8 mouse cellular contexts compared by ENCODE assay signal in the genomic region with DNA sequence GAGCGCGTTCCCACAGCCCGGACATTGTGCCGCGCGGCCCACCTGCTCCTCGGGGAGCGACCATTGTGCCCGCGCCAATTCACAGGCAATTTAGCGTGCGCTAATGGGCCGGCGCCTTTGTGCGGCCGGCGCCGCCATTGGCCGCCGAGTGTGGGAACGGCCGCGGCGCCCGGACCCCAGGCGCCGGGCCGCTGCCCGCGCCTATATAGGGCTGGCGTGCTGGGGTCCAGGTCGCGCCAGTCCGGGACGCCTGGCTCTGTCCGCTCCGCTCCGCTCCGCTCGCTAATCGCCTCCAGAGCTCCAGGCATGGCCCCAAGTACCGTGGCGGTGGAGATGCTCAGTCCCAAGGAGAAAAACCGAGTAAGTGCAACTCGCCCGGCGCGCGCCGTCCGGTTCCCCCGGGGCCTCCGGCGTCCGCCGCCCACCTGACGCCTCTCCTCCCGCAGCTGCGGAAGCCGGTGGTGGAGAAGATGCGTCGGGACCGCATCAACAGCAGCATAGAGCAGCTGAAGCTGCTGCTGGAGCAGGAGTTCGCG. TPM values are rescaled to one million over a fixed set of nuclear protein-coding genes. Genes with fewer than 3 reads are reported as not detected.
A peak's percentile ranks its signal among the peaks of the same experiment; 100 is the strongest.
DNase-seq lines count a peak whose midpoint lies in the region; ATAC-seq lines count a peak whose summit lies in the region.

A gene (plus strand): TSS at position 234 of the 536 bp plus-strand sequence.

- WGBS in kidney, embryonic 14.5 days, result under 1% methylated on average over 59 of the region's 65 CpGs
- under 1% methylated on average over 63 of the region's 65 CpGs for WGBS in forebrain, embryonic 13.5 days
- WGBS in midbrain, embryonic 12.5 days, result under 1% methylated on average over 64 of the region's 65 CpGs

- no peak within 1 kb of the TSS for H3K27ac ChIP-seq in kidney, embryonic 14.5 days (ENCODE audit: low read depth, low read length)
- peak within 1 kb of the TSS; percentile 97 for H3K27ac ChIP-seq in forebrain, embryonic 13.5 days
- H3K27ac ChIP-seq in midbrain, embryonic 12.5 days (replicated peaks), result peak within 1 kb of the TSS; percentile 99

- DNase-seq in kidney, adult 8-10 months, result no peak
- peak; percentile 32 for DNase-seq in T-cell, adult 2 months (ENCODE audit: low spot score)
- peak; percentile 64 to 73 for DNase-seq in layer of hippocampus, adult 8-10 months (ENCODE audit: low spot score in 2 of 2)
- peak; percentile 42 for DNase-seq in thymus, postnatal 0 days (ENCODE audit: low spot score)
- no peak for DNase-seq in lung, postnatal 36 days

- peak within 1 kb of the TSS; percentile 71 for H3K4me2 ChIP-seq in kidney, embryonic 14.5 days (replicated peaks; ENCODE audit: low read depth, low read length)
- H3K4me2 ChIP-seq in forebrain, embryonic 13.5 days, result peak within 1 kb of the TSS; percentile 87
- peak within 1 kb of the TSS; percentile 66 for H3K4me2 ChIP-seq in midbrain, embryonic 12.5 days (replicated peaks)

- ATAC-seq in kidney, embryonic 14.5 days (ENCODE audit: low FRiP score, low TSS enrichment), result no peak
- ATAC-seq in forebrain, embryonic 13.5 days, result peak; percentile 65
- ATAC-seq in midbrain, embryonic 12.5 days (ENCODE audit: low FRiP score, low read depth), result peak; percentile 73

- H3K36me3 ChIP-seq in kidney, embryonic 14.5 days (ENCODE audit: control insufficient read depth, insufficient read depth, low read length), result no peaks in the 10 kb centered on the region
- peaks cover 7% of the 10 kb centered on the region for H3K36me3 ChIP-seq in forebrain, embryonic 13.5 days (ENCODE audit: poor library complexity, severe bottlenecking)
- H3K36me3 ChIP-seq in midbrain, embryonic 12.5 days, result peaks cover 9% of the 10 kb centered on the region; the same call in 1 of the 2 replicates

- H3K9me3 ChIP-seq in kidney, embryonic 14.5 days (ENCODE audit: control insufficient read depth, low read length), result no peaks in the 10 kb centered on the region
- no peaks in the 10 kb centered on the region for H3K9me3 ChIP-seq in forebrain, embryonic 13.5 days (replicated peaks)
- no peaks in the 10 kb centered on the region for H3K9me3 ChIP-seq in midbrain, embryonic 12.5 days

- H3K9ac ChIP-seq in kidney, embryonic 14.5 days (ENCODE audit: low read depth, low read length), result peak within 1 kb of the TSS; percentile 56
- peak within 1 kb of the TSS; percentile 99 for H3K9ac ChIP-seq in forebrain, embryonic 13.5 days
- H3K9ac ChIP-seq in midbrain, embryonic 12.5 days (replicated peaks), result peak within 1 kb of the TSS; percentile 91

- H3K4me1 ChIP-seq in kidney, embryonic 14.5 days (ENCODE audit: control insufficient read depth, insufficient read depth, low read length), result peaks cover 40% of the 10 kb centered on the region
- H3K4me1 ChIP-seq in forebrain, embryonic 13.5 days, result peaks cover 79% of the 10 kb centered on the region
- peaks cover 77% of the 10 kb centered on the region for H3K4me1 ChIP-seq in midbrain, embryonic 12.5 days

- H3K4me3 ChIP-seq in kidney, embryonic 14.5 days (ENCODE audit: low read length), result peak within 1 kb of the TSS; percentile 46
- H3K4me3 ChIP-seq in forebrain, embryonic 13.5 days, result peak within 1 kb of the TSS; percentile 91
- peak within 1 kb of the TSS; percentile 67 for H3K4me3 ChIP-seq in midbrain, embryonic 12.5 days

- H3K27me3 ChIP-seq in kidney, embryonic 14.5 days (ENCODE audit: control insufficient read depth, insufficient read depth, low read length), result peaks cover 54% of the 10 kb centered on the region
- peaks cover 6% of the 10 kb centered on the region for H3K27me3 ChIP-seq in forebrain, embryonic 13.5 days
- H3K27me3 ChIP-seq in midbrain, embryonic 12.5 days, result peaks cover 39% of the 10 kb centered on the region

RNA-seq across cellular contexts. Expression of the gene that starts here (rescaled TPM):
- polyA plus RNA-seq in kidney, embryonic 14.5 days (2014; fragmentation: Nextera tagmentation; extraction: Ambion mirVana), result 8.1 and 15.5 TPM in 2 replicates
- 243 and 266 TPM in 2 replicates for polyA plus RNA-seq in forebrain, embryonic 13.5 days (2015; fragmentation: Nextera tagmentation; extraction: Ambion mirVana)
- total RNA-seq in layer of hippocampus, adult 8-10 months (2022), result 10 to 100 TPM; 15.1 to 33.7 (median 22.6) TPM
- 800 and 870 TPM in 2 replicates for polyA plus RNA-seq in midbrain, embryonic 12.5 days (2016; fragmentation: Nextera tagmentation; extraction: Ambion mirVana)
- 3.3 and 3.6 TPM in 2 replicates for polyA plus RNA-seq in thymus, postnatal 0 days (2015; fragmentation: Nextera tagmentation; extraction: Ambion mirVana)

Comparison
In these comparisons a context has a peak if more than half of its experiments do, and no peak if none do; other contexts are left out.
1. RNA of the gene that starts here (polyA plus RNA-seq): 800 to 870 TPM in midbrain, embryonic 12.5 days and 243 to 266 TPM in forebrain, embryonic 13.5 days; 8.1 to 15.5 TPM in kidney, embryonic 14.5 days and 3.3 to 3.6 TPM in thymus, postnatal 0 days; every median in the first group is over 10 times any median in the second.
2. DNase-seq: peak in T-cell, adult 2 months (single experiment), layer of hippocampus, adult 8-10 months (2 of 2) and thymus, postnatal 0 days (single experiment); none in kidney, adult 8-10 months (0 of 2) and lung, postnatal 36 days (single experiment).
3. Peak in every context shown above with its lines, with median percentiles within 50 percentile points of each other: H3K4me2 ChIP-seq, H3K4me3 ChIP-seq and H3K9ac ChIP-seq.